Mouse (Mus musculus): ENCODE measurements around the gene Vkorc1l1.

DNA sequence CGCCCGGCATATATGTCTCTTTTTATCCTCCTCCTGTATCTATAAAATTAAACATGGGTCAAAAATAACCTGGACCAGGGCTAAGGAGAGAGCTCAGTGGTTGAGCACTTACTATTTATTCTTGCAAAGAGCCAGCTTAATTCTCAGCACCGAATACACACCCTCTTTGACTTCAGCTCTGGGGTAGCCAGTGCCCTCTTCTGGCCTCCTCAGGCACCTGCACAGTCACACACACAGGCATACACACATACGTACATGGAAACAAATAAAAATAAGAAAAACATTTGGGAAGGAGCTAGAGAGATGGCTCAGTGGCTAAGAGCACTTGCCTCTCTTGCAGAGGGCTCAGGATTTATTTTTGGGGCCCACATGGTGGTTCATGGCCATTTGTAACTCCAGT is 19.8 kb upstream of the Vkorc1l1 start:
- no peak for TF ChIP-seq CTCF (IDR thresholded peaks at IDR 0.05; ENCODE audit: low read depth, low read length)
- TF ChIP-seq POLR2AphosphoS5 (IDR thresholded peaks at IDR 0.05; ENCODE audit: insufficient replicate concordance, low read depth, low read length) = no peak
- no peak for TF ChIP-seq GATA1 (IDR thresholded peaks at IDR 0.05; ENCODE audit: borderline replicate concordance, low read length)
- no peak for TF ChIP-seq GATA2 (IDR thresholded peaks at IDR 0.05; ENCODE audit: borderline replicate concordance, low read depth, low read length)

All from G1E (cell line).